Mouse (Mus musculus) midbrain, embryonic 15.5 days (tissue): Measurements from ENCODE around the gene Micu2. TPM values are rescaled to one million over a fixed set of nuclear protein-coding genes. Genes with fewer than 3 reads are reported as not detected.

Source experiments
- ATAC-seq: fragments of 200-750 bp; cut with Nextera tagmentation; replicated peaks from 2 replicates; pipeline ENCODE4 v1.8.0; 2017; ENCODE audit warnings: moderate TSS enrichment
- H3K27ac ChIP-seq: fragments of 300-500 bp; sonication (generic); 2 replicates; pipeline ENCODE4 v1.5.1; 2015; ENCODE audit warnings: mild to moderate bottlenecking, inconsistent platforms
- H3K27me3 ChIP-seq: fragments of 300-500 bp; sonication (generic); replicated peaks from 2 replicates; pipeline ENCODE4 v1.6.1; 2015; ENCODE audit warnings: inconsistent platforms
- H3K36me3 ChIP-seq: fragments of 300-500 bp; sonication (generic); replicated peaks from 2 replicates; pipeline ENCODE4 v1.6.1; 2015; ENCODE audit warnings: inconsistent platforms
- H3K4me1 ChIP-seq: fragments of 300-500 bp; sonication (generic); 2 replicates; pipeline ENCODE4 v1.6.1; 2015; ENCODE audit warnings: inconsistent platforms
- H3K4me2 ChIP-seq: fragments of 300-500 bp; sonication (generic); 2 replicates; pipeline ENCODE4 v1.6.1; 2015; ENCODE audit warnings: inconsistent platforms, mild to moderate bottlenecking, moderate library complexity
- H3K4me3 ChIP-seq: fragments of 300-500 bp; sonication (generic); 2 replicates; pipeline ENCODE4 v1.5.1; 2015; ENCODE audit warnings: mild to moderate bottlenecking, inconsistent platforms
- H3K9ac ChIP-seq: fragments of 300-500 bp; sonication (generic); 2 replicates; pipeline ENCODE4 v1.6.1; 2015; ENCODE audit warnings: mild to moderate bottlenecking, inconsistent platforms
- H3K9me3 ChIP-seq: fragments of 300-500 bp; sonication (generic); 2 replicates; pipeline ENCODE4 v1.6.1; 2016; ENCODE audit warnings: inconsistent platforms
- WGBS: fragments of 180-500 bp; shearing (Covaris S2); methylation state at CpG from one replicate; pipeline ENCODE4 v1.1.7; 2015; ENCODE audit warnings: mixed read lengths; 5-methylcytosine and 5-hydroxymethylcytosine counted together
- polyA plus RNA-seq: library from polyadenylated mRNA; unstranded; fragments of >200 nt; fragmentation: Nextera tagmentation; extraction: Ambion mirVana; gene quantifications from 2 replicates; pipeline ENCODE4 v1.2.1, GENCODE M21; 2015

Micu2 gene
- 69.3 and 70.7 TPM in 2 replicates for polyA plus RNA-seq

- peak; percentile 99 for ATAC-seq
- peak within 1 kb of the TSS; percentile 88 for H3K4me2 ChIP-seq
- H3K9ac ChIP-seq = peak within 1 kb of the TSS; percentile 93
- no peaks in the 10 kb centered on the region for H3K36me3 ChIP-seq
- peak within 1 kb of the TSS; percentile 85 for H3K4me3 ChIP-seq
- H3K4me1 ChIP-seq = peaks cover 12% of the 10 kb centered on the region
- no peaks in the 10 kb centered on the region for H3K27me3 ChIP-seq
- 4% methylated on average over 59 of the region's 76 CpGs for WGBS
- no peaks in the 10 kb centered on the region for H3K9me3 ChIP-seq
- H3K27ac ChIP-seq = peak within 1 kb of the TSS; percentile 90
Measured at GRCm38 (mm10) chr14:57998526-57999401, at the start of gene Micu2. Gene Micu2 (minus strand): TSS chr14:57999262.

- ATAC-seq = no peak
- Histone ChIP-seq H3K27ac (no peak overlapping the region), H3K4me2 (no peak overlapping the region), H3K4me1 (no peaks in the 10 kb centered on the region), H3K9me3 (no peaks in the 10 kb centered on the region), H3K27me3 (no peaks in the 10 kb centered on the region), H3K36me3 (no peaks in the 10 kb centered on the region), H3K9ac (no peak overlapping the region), H3K4me3 (no peak overlapping the region)
- 85% methylated on average over 4 of the region's 4 CpGs for WGBS
Measured at GRCm38 (mm10) chr14:58046639-58047284, 47.7 kb upstream of the Micu2 start.

- Histone ChIP-seq H3K9me3 (no peaks in the 10 kb centered on the region), H3K9ac (no peak overlapping the region), H3K4me2 (no peak overlapping the region), H3K4me3 (no peak overlapping the region), H3K27ac (no peak overlapping the region), H3K27me3 (no peaks in the 10 kb centered on the region), H3K36me3 (no peaks in the 10 kb centered on the region), H3K4me1 (no peaks in the 10 kb centered on the region)
- 36% methylated on average over 6 of the region's 6 CpGs for WGBS
- no peak; the same call in 1 of the 2 replicates for ATAC-seq
Measured at GRCm38 (mm10) chr14:58036174-58036573, 37.1 kb upstream of the Micu2 start.

GRCm38 (mm10) chr14:58034567-58034966 is 35.5 kb upstream of the Micu2 start:
- ATAC-seq = no peak
- Histone ChIP-seq H3K27ac (no peak overlapping the region), H3K9ac (no peak overlapping the region), H3K4me1 (no peaks in the 10 kb centered on the region), H3K4me2 (no peak overlapping the region), H3K9me3 (no peaks in the 10 kb centered on the region), H3K27me3 (no peaks in the 10 kb centered on the region), H3K4me3 (no peak overlapping the region), H3K36me3 (no peaks in the 10 kb centered on the region)
- WGBS = 11% methylated on average over 8 of the region's 8 CpGs

GRCm38 (mm10) chr14:58018869-58019268 is 19.8 kb upstream of the Micu2 start:
- Histone ChIP-seq H3K4me3 (no peak overlapping the region), H3K4me2 (no peak overlapping the region), H3K9me3 (no peaks in the 10 kb centered on the region), H3K27me3 (no peaks in the 10 kb centered on the region), H3K9ac (no peak overlapping the region), H3K36me3 (no peaks in the 10 kb centered on the region), H3K4me1 (no peaks in the 10 kb centered on the region), H3K27ac (no peak overlapping the region)
- ATAC-seq = no peak
- 43% methylated on average over 2 of the region's 2 CpGs for WGBS

- no peak overlapping the region for H3K9ac ChIP-seq
- no peaks in the 10 kb centered on the region for H3K27me3 ChIP-seq
- H3K9me3 ChIP-seq = no peaks in the 10 kb centered on the region
- H3K27ac ChIP-seq = no peak overlapping the region
- no peaks in the 10 kb centered on the region for H3K36me3 ChIP-seq
- no peak overlapping the region for H3K4me3 ChIP-seq
- no peak overlapping the region for H3K4me2 ChIP-seq
- H3K4me1 ChIP-seq = peaks cover 3% of the 10 kb centered on the region; the same call in 1 of the 2 replicates
- ATAC-seq = no peak
- WGBS = 78% methylated on average over 6 of the region's 6 CpGs
Measured at GRCm38 (mm10) chr14:58003852-58004251, 4.8 kb upstream of the Micu2 start.

- Histone ChIP-seq H3K9ac (no peak overlapping the region), H3K4me3 (no peak overlapping the region), H3K27me3 (no peaks in the 10 kb centered on the region), H3K27ac (no peak overlapping the region), H3K4me1 (peaks cover 12% of the 10 kb centered on the region), H3K36me3 (no peaks in the 10 kb centered on the region), H3K4me2 (no peak overlapping the region), H3K9me3 (no peaks in the 10 kb centered on the region)
- WGBS = 92% methylated on average over 1 of the region's 1 CpGs
- ATAC-seq = no peak
Measured at GRCm38 (mm10) chr14:58002161-58002560, 3.1 kb upstream of the Micu2 start.

- H3K4me1 ChIP-seq = peaks cover 12% of the 10 kb centered on the region
- H3K4me2 ChIP-seq = peak overlapping the region; percentile 88
- no peak for ATAC-seq
- peak overlapping the region; percentile 93; the same call in 1 of the 2 replicates for H3K9ac ChIP-seq
- peak overlapping the region; percentile 85 for H3K4me3 ChIP-seq
- H3K9me3 ChIP-seq = no peaks in the 10 kb centered on the region
- H3K27me3 ChIP-seq = no peaks in the 10 kb centered on the region
- peak overlapping the region; percentile 90 for H3K27ac ChIP-seq
- no peaks in the 10 kb centered on the region for H3K36me3 ChIP-seq
- WGBS = 28% methylated on average over 5 of the region's 5 CpGs
Measured at GRCm38 (mm10) chr14:57999402-57999734, 306 bp upstream of the Micu2 start.

GRCm38 (mm10) chr14:57997431-57997830 is 1.6 kb downstream of the Micu2 start:
- H3K9ac ChIP-seq = no peak overlapping the region
- H3K9me3 ChIP-seq = no peaks in the 10 kb centered on the region
- no peak overlapping the region for H3K27ac ChIP-seq
- peaks cover 12% of the 10 kb centered on the region for H3K4me1 ChIP-seq
- H3K4me2 ChIP-seq = no peak overlapping the region
- 91% methylated on average over 1 of the region's 1 CpGs for WGBS
- no peak overlapping the region for H3K4me3 ChIP-seq
- H3K27me3 ChIP-seq = no peaks in the 10 kb centered on the region
- H3K36me3 ChIP-seq = no peaks in the 10 kb centered on the region
- ATAC-seq = no peak

- H3K9ac ChIP-seq = no peak overlapping the region
- H3K4me3 ChIP-seq = no peak overlapping the region
- no peaks in the 10 kb centered on the region for H3K9me3 ChIP-seq
- H3K4me1 ChIP-seq = peaks cover 12% of the 10 kb centered on the region
- no peaks in the 10 kb centered on the region; the same call in 1 of the 2 replicates for H3K36me3 ChIP-seq
- no peak for ATAC-seq
- no peak overlapping the region for H3K4me2 ChIP-seq
- H3K27ac ChIP-seq = no peak overlapping the region
- no peaks in the 10 kb centered on the region for H3K27me3 ChIP-seq
- 93% methylated on average over 3 of the region's 3 CpGs for whole genome bisulfite sequencing
Measured at GRCm38 (mm10) chr14:57996210-57996609, 2.9 kb downstream of the Micu2 start.

- H3K27me3 ChIP-seq = no peaks in the 10 kb centered on the region
- H3K4me2 ChIP-seq = no peak overlapping the region
- no peaks in the 10 kb centered on the region; the same call in 1 of the 2 replicates for H3K36me3 ChIP-seq
- H3K4me3 ChIP-seq = no peak overlapping the region
- ATAC-seq = no peak
- no peak overlapping the region for H3K27ac ChIP-seq
- no peak overlapping the region for H3K9ac ChIP-seq
- peaks cover 3% of the 10 kb centered on the region; the same call in 1 of the 2 replicates for H3K9me3 ChIP-seq
- H3K4me1 ChIP-seq = no peaks in the 10 kb centered on the region
Measured at GRCm38 (mm10) chr14:57991761-57992160, 7.3 kb downstream of the Micu2 start.

- no peaks in the 10 kb centered on the region for H3K27me3 ChIP-seq
- H3K4me1 ChIP-seq = no peaks in the 10 kb centered on the region
- no peak overlapping the region for H3K4me2 ChIP-seq
- no peak for ATAC-seq
- WGBS = 100% methylated on average over 2 of the region's 2 CpGs
- no peak overlapping the region for H3K27ac ChIP-seq
- peaks cover 3% of the 10 kb centered on the region; the same call in 1 of the 2 replicates for H3K9me3 ChIP-seq
- no peaks in the 10 kb centered on the region; the same call in 1 of the 2 replicates for H3K36me3 ChIP-seq
- H3K9ac ChIP-seq = no peak overlapping the region
- no peak overlapping the region for H3K4me3 ChIP-seq
Measured at GRCm38 (mm10) chr14:57989162-57989561, 9.9 kb downstream of the Micu2 start.
